In the genomic region with DNA sequence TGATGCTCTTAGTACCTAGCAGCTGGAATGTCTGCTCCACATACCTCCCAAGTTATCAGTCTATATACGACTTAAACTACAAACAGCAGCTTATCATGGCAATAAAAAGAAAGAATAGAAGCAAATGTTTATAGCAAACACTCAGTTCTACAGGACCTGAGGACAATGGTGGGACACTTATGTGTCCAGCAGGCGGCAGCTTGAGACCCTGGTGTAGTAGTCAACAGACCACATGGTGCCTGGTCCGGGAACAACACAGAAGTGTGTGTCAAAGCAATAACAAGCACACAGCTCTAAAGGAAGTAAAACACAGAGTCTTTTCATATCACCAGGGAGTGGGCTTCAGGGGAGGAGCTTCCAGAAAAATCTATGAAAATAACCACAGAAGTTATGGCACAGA, we compare ENCODE assay signal across 25 mouse cellular contexts.
DNase-seq lines count a peak whose midpoint lies in the region; ATAC-seq and TF ChIP-seq lines count a peak whose summit lies in the region.
"Had no signal": no experiment of that assay in that cellular context is flagged by ENCODE, and none has a peak within 500 bp of the region (broad histone marks: within the 10 kb centered on the region; RNA-seq: fewer than 3 reads in every experiment).

No protein-coding gene starts in this region.

- H3K4me2 ChIP-seq in heart, postnatal 0 days (ENCODE audit: low read depth, low read length) = no peak overlapping the region
- H3K4me2 ChIP-seq in liver, embryonic 14.5 days (ENCODE audit: low read depth) = no peak overlapping the region
- H3K4me2 ChIP-seq in liver, embryonic 11.5 days = no peak overlapping the region
- H3K4me2 ChIP-seq: embryonic facial prominence, embryonic 13.5 days; hindbrain, embryonic 14.5 days; limb, embryonic 12.5 days; midbrain, embryonic 11.5 days; stomach, embryonic 15.5 days had no signal

- no peak for TF ChIP-seq EP300 in heart, postnatal 0 days (IDR thresholded peaks at IDR 0.05; ENCODE audit: low read depth)
- TF ChIP-seq EP300 in liver, embryonic 14.5 days (IDR thresholded peaks at IDR 0.05; ENCODE audit: low read depth) = no peak

- H3K36me3 ChIP-seq in heart, postnatal 0 days (replicated peaks; ENCODE audit: control insufficient read depth, insufficient read depth, low read length) = no peaks in the 10 kb centered on the region
- no peaks in the 10 kb centered on the region for H3K36me3 ChIP-seq in liver, embryonic 14.5 days (replicated peaks; ENCODE audit: control insufficient read depth, insufficient read depth, low read depth)
- no peaks in the 10 kb centered on the region for H3K36me3 ChIP-seq in liver, embryonic 11.5 days (ENCODE audit: control insufficient read depth, insufficient read depth, low read length)
- H3K36me3 ChIP-seq: embryonic facial prominence, embryonic 13.5 days; forebrain, embryonic 10.5 days; limb, embryonic 12.5 days; stomach, embryonic 15.5 days had no signal

- H3K27me3 ChIP-seq in heart, postnatal 0 days (ENCODE audit: control insufficient read depth, insufficient read depth, low read length) = no peaks in the 10 kb centered on the region
- H3K27me3 ChIP-seq in liver, embryonic 14.5 days (ENCODE audit: control insufficient read depth, insufficient read depth, low read length) = no peaks in the 10 kb centered on the region
- no peaks in the 10 kb centered on the region for H3K27me3 ChIP-seq in liver, embryonic 11.5 days (replicated peaks; ENCODE audit: control insufficient read depth, insufficient read depth, low read length)
- H3K27me3 ChIP-seq: embryonic facial prominence, embryonic 13.5 days; limb, embryonic 12.5 days; stomach, embryonic 15.5 days had no signal

- TF ChIP-seq CTCF in heart, postnatal 0 days (IDR thresholded peaks at IDR 0.05; ENCODE audit: low read depth) = peak; percentile 20; the same call in 1 of the 2 replicates
- TF ChIP-seq CTCF in liver, embryonic 14.5 days (IDR thresholded peaks at IDR 0.05; ENCODE audit: low read depth) = 0 out of 2 replicates have a peak, but pooled peaks have one; percentile 24
- TF ChIP-seq CTCF in olfactory bulb, adult 2 months (IDR thresholded peaks at IDR 0.05; ENCODE audit: insufficient read depth, low read depth, low read length) = no peak

- H3K27ac ChIP-seq in heart, postnatal 0 days (ENCODE audit: low read depth) = no peak overlapping the region
- no peak overlapping the region for H3K27ac ChIP-seq in liver, embryonic 14.5 days
- H3K27ac ChIP-seq in liver, embryonic 11.5 days (ENCODE audit: low read depth, low read length) = no peak overlapping the region
- peak overlapping the region; percentile 24; the same call in 1 of the 2 replicates for H3K27ac ChIP-seq in olfactory bulb, adult 2 months (ENCODE audit: insufficient read depth, low read depth, low read length)
- H3K27ac ChIP-seq: embryonic facial prominence, embryonic 13.5 days; forebrain, embryonic 10.5 days; hindbrain, embryonic 14.5 days; limb, embryonic 12.5 days; stomach, embryonic 15.5 days had no signal

- no peaks in the 10 kb centered on the region for H3K9me3 ChIP-seq in heart, postnatal 0 days (replicated peaks; ENCODE audit: control insufficient read depth, low read length)
- H3K9me3 ChIP-seq in liver, embryonic 14.5 days (ENCODE audit: control insufficient read depth, low read length) = no peaks in the 10 kb centered on the region
- no peaks in the 10 kb centered on the region for H3K9me3 ChIP-seq in liver, embryonic 11.5 days (ENCODE audit: control insufficient read depth, low read length)
- H3K9me3 ChIP-seq: embryonic facial prominence, embryonic 13.5 days; forebrain, embryonic 10.5 days; limb, embryonic 12.5 days; stomach, embryonic 15.5 days had no signal

- no peak for TF ChIP-seq POLR2A in olfactory bulb, adult 2 months (IDR thresholded peaks at IDR 0.05; ENCODE audit: insufficient read depth, low read depth, low read length)

- H3K9ac ChIP-seq in heart, postnatal 0 days (replicated peaks; ENCODE audit: low read depth, low read length) = no peak overlapping the region
- H3K9ac ChIP-seq in liver, embryonic 14.5 days (replicated peaks) = no peak overlapping the region
- no peak overlapping the region for H3K9ac ChIP-seq in liver, embryonic 11.5 days (ENCODE audit: low read depth, low read length)
- H3K9ac ChIP-seq: embryonic facial prominence, embryonic 13.5 days; hindbrain, embryonic 14.5 days; limb, embryonic 12.5 days; stomach, embryonic 15.5 days had no signal

- no peaks in the 10 kb centered on the region for H3K4me1 ChIP-seq in heart, postnatal 0 days (ENCODE audit: control insufficient read depth, insufficient read depth)
- no peaks in the 10 kb centered on the region for H3K4me1 ChIP-seq in liver, embryonic 14.5 days (replicated peaks; ENCODE audit: control insufficient read depth in 2 of 2, insufficient read depth in 2 of 2, low read length in 1 of 2)
- H3K4me1 ChIP-seq in liver, embryonic 11.5 days (replicated peaks; ENCODE audit: control insufficient read depth, insufficient read depth, low read length) = no peaks in the 10 kb centered on the region
- H3K4me1 ChIP-seq in olfactory bulb, adult 2 months (ENCODE audit: control insufficient read depth, insufficient read depth, low read length) = peaks cover 34% of the 10 kb centered on the region
- H3K4me1 ChIP-seq: stomach, embryonic 15.5 days had no signal

- DNase-seq in heart, postnatal 0 days (ENCODE audit: low spot score) = no peak
- DNase-seq in heart, postnatal 14 days = no peak
- DNase-seq in liver, embryonic 14.5 days (ENCODE audit: low read depth in 3 of 3, low spot score in 3 of 3) = no peak
- DNase-seq in liver, embryonic 11.5 days (ENCODE audit: low spot score) = no peak
- peak; percentile 21 for DNase-seq in lung, postnatal 36 days
- no peak for DNase-seq in lung, postnatal 14 days
- no peak for DNase-seq in gastrocnemius, adult 18-20 months (ENCODE audit: low spot score)
- DNase-seq: adrenal gland, postnatal 14 days; cerebellum, adult 18-20 months; cerebellum, postnatal 10 days; gastrocnemius, postnatal 10 days; heart, postnatal 4 days; kidney, adult 2 months; layer of hippocampus, adult 9-11 months; right cerebral cortex, postnatal 25 days; thymus, postnatal 14 days had no signal

- intact Hi-C loops in heart, postnatal 14 days (cut with DNase I) = no loop called here

- 61% methylated on average over 3 of the region's 3 CpGs for WGBS in heart, postnatal 0 days
- 47% methylated on average over 3 of the region's 3 CpGs for WGBS in liver, embryonic 14.5 days (ENCODE audit: insufficient replicate concordance)
- 56% methylated on average over 3 of the region's 3 CpGs for WGBS in liver, embryonic 11.5 days
- WGBS in olfactory bulb, adult 2 months = 29% methylated on average over 3 of the region's 3 CpGs

- ATAC-seq in heart, postnatal 0 days (ENCODE audit: insufficient read depth, low read depth) = no peak
- ATAC-seq in liver, embryonic 14.5 days (ENCODE audit: insufficient read depth) = no peak
- no peak for ATAC-seq in liver, embryonic 11.5 days (replicated peaks; ENCODE audit: low FRiP score)
- ATAC-seq: forebrain, embryonic 16.5 days; inflammation-experienced regulatory T-cells, adult 6 months had no signal

- no peak overlapping the region for H3K4me3 ChIP-seq in heart, postnatal 0 days (ENCODE audit: low read depth, low read length)
- no peak overlapping the region for H3K4me3 ChIP-seq in liver, embryonic 14.5 days (ENCODE audit: insufficient read depth in 1 of 2, low read depth in 2 of 2, low read length in 2 of 2)
- H3K4me3 ChIP-seq in liver, embryonic 11.5 days (ENCODE audit: low read depth, low read length) = no peak overlapping the region
- H3K4me3 ChIP-seq in olfactory bulb, adult 2 months (ENCODE audit: insufficient read depth, low read depth, low read length) = no peak overlapping the region
- H3K4me3 ChIP-seq: embryonic facial prominence, embryonic 13.5 days; forebrain, embryonic 10.5 days; limb, embryonic 12.5 days; stomach, embryonic 15.5 days had no signal
